Mouse (Mus musculus): ENCODE data around the gene Ifih1.

Ifih1 gene

DNA sequence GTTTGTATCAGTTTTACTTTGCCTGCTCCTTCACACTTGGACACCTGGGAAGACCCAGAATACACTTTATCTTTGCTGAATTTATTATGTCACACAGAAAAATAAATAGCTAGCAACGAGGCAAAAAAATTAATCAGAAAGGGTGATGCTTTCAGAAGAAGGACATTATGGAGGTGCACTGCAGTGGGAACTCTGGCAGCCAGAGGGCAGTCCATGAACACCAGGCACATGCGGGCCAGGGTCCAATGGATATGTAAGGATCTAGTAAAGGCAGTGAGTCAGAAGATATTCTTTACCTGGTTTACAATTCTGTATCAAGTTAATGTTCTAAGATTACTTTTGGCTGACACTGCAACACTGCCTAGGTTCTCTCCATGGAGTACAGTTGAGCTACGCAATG is 96.4 kb downstream of the Ifih1 start:
- DNase-seq (ENCODE audit: low read depth, low spot score): no peak

- DNase-seq (ENCODE audit: low read depth, low spot score): no peak
Observed at GRCm38 (mm10) chr2:62549131-62549530, 96.9 kb downstream of the Ifih1 start.

GRCm38 (mm10) chr2:62548104-62548503 is 98.0 kb downstream of the Ifih1 start:
- DNase-seq (ENCODE audit: low read depth, low spot score): no peak
